Mouse (Mus musculus) central nervous system, embryonic 11.5 days (tissue): Measurements from ENCODE around the gene Mapkapk5. TPM values are rescaled to one million over a fixed set of nuclear protein-coding genes. Genes with fewer than 3 reads are reported as not detected.

ENCODE experiments used
- polyA plus RNA-seq: library from polyadenylated mRNA; depleted of rRNA; stranded (reverse); fragments of >200 nt; gene quantifications from 2 replicates; pipeline ENCODE4 v1.2.3, GENCODE M21; 2012; rRNA removed

Gene Mapkapk5
- polyA plus RNA-seq, result 120 and 148 TPM in 2 replicates

GRCm38 (mm10) chr5:121545793-121546529, at the start of gene Mapkapk5:
Gene Mapkapk5 (minus strand): TSS chr5:121545905.

DNA sequence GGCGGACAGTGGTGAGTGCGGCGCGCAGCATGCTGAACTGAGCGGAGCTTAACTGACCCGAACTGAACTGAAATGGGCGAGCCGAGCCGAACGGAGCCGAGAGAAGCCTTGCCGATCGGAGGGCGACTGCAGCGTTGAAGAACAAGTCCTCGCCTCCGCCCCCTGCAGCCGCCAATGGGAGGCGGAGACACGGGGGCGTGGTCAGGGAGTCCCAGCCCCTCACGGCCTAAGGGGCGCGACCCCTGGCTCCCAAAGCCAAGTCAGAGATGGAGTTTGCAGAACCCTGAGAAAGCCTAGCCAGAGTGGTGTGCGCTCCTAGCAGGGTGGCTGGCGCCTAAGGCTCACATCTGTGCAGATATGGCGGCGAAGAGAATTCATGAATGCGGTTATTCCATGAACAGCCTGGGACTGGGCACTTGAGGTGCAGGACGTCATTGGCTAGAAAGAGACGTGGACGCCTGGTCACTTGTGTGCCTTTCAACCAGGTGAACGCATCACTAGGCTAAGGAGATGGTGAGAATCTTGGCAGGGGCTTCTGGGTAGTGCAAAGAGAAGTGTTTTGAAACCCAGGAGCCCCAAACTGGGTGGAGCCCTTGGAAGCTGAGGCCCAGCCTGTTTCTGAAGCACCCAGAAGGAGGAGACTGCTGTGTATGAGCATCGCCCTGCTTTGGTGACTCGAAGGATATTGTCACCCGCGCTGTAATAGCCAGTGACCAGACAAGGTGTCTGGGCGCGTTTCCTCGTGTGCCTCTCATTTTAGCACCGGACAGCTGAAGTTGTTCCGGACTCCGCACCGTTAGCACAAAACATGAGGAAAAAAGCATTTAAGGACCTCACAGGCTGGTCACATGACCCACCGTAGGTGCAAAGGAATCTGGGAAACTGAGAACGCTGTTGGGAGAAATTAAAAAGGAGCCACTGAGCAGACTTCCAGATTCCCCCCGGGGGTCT, 48.0 kb upstream of the Mapkapk5 start, which contains the start of gene Aldh2:
Gene Aldh2 (minus strand): TSS at position 374 of the 951 bp plus-strand sequence.

GRCm38 (mm10) chr5:121544910-121545792, 554 bp downstream of the Mapkapk5 start, which contains the start of the genes Adam1a and Gm42878:
Gene Adam1a (minus strand): TSS chr5:121545482.
Gene Gm42878 (minus strand): TSS chr5:121545482.

DNA sequence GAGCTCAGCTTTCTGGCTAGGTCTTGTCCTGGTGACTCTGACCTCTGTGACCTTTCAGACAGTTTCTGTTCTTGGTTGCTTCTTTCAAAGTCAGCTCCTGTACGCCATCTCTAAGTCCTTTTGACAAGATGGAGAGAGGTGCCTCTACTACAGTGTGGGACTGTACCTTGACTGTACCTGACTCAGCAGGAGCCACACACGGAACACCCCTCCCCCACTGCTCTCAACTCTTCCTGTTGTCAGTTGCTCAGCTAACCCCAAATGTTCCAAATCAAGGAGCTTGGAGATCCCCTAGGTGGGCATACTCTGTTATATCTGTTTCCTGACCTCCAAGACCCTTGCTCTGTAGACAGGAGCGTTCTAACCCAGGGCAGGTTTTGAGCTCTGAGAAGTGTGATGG, 42.5 kb downstream of the Mapkapk5 start, which contains the start of gene Adam1b:
Gene Adam1b (minus strand): TSS at position 205 of the 400 bp plus-strand sequence.

Other genes with a start within 250 kb of the Mapkapk5 start
- gene Trafd1, start 160.3 kb downstream of the Mapkapk5 start, polyA plus RNA-seq, result 111 and 159 TPM in 2 replicates
- gene Naa25, start 148.0 kb downstream of the Mapkapk5 start, polyA plus RNA-seq, result 23.1 and 26.8 TPM in 2 replicates
- 0.48 and 1.4 TPM in 2 replicates for gene Tmem116, start 94.0 kb downstream of the Mapkapk5 start, polyA plus RNA-seq
- gene Erp29, start 93.4 kb downstream of the Mapkapk5 start, polyA plus RNA-seq, result 121 and 200 TPM in 2 replicates
- gene Adam1b, start 42.5 kb downstream of the Mapkapk5 start, polyA plus RNA-seq, result not detected in 2 replicates
- gene Adam1a, start 423 bp downstream of the Mapkapk5 start, polyA plus RNA-seq, result 14.7 and 16.5 TPM in 2 replicates
- gene Gm42878, start 423 bp downstream of the Mapkapk5 start, polyA plus RNA-seq, result 0.11 and 0.82 TPM in 2 replicates
- gene Aldh2, start 47.9 kb upstream of the Mapkapk5 start, polyA plus RNA-seq, result 90.5 and 161 TPM in 2 replicates
- gene Acad12, start 73.0 kb upstream of the Mapkapk5 start, polyA plus RNA-seq, result 0.85 and 2.2 TPM in 2 replicates
- gene Acad10, start 114.6 kb upstream of the Mapkapk5 start, polyA plus RNA-seq, result 2.1 and 2.7 TPM in 2 replicates
- 29.5 and 30.0 TPM in 2 replicates for gene Brap, start 114.7 kb upstream of the Mapkapk5 start, polyA plus RNA-seq
- gene Atxn2, start 165.4 kb upstream of the Mapkapk5 start, polyA plus RNA-seq, result 60.0 and 147 TPM in 2 replicates